Mouse (Mus musculus): ENCODE data around the gene Gm26992. TPM values are rescaled to one million over a fixed set of nuclear protein-coding genes. Genes with fewer than 3 reads are reported as not detected.
"Not testable (repeated sequence)": the region's sequence is repeated elsewhere in the genome, so short reads cannot be mapped to it uniquely, and the experiment has no call there.

The Gm26992 gene
- polyA plus RNA-seq, 1 experiment: 0.34 TPM

DNA sequence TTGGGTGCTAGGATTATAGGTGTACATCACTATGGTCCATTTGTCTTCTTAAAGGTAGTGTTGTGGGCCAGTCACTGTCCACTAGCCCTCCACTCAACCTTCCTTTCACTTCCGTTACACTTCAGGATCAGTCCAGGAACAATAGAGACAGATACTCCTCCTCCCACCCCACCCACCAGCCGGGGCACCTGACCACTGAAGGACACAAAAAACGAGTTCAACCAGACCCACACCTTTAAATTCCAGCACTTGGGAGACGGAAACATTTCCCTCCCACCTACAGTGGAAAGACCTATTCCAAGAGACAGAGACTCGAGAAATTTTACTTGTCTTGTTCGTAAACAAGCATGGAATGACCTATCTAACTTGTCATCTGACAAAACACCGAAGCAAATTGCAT is 10.5 kb downstream of the Gm26992 start:
- H3K27ac ChIP-seq (ENCODE audit: insufficient read depth, low read length): no peak overlapping the region
- 68% methylated on average over 7 of the region's 7 CpGs for WGBS
- TF ChIP-seq CTCF (IDR thresholded peaks at IDR 0.05; ENCODE audit: borderline replicate concordance, insufficient read depth, low read depth, low read length) (no peak), POLR2A (IDR thresholded peaks at IDR 0.05; ENCODE audit: borderline replicate concordance, insufficient read depth, low read length) (no peak)
- no peaks in the 10 kb centered on the region for H3K27me3 ChIP-seq (ENCODE audit: control insufficient read depth, insufficient read depth, low read length)
- no peak for DNase-seq
- H3K4me1 ChIP-seq (ENCODE audit: control insufficient read depth, insufficient read depth, low read length): no peaks in the 10 kb centered on the region
- H3K4me3 ChIP-seq (replicated peaks; ENCODE audit: insufficient read depth, low read depth, low read length): no peak overlapping the region

GRCm38 (mm10) chrX:103438023-103438422 is 16.2 kb downstream of the Gm26992 start:
- Histone ChIP-seq H3K4me1 (ENCODE audit: control insufficient read depth, insufficient read depth, low read length) (no peaks in the 10 kb centered on the region), H3K27ac (ENCODE audit: insufficient read depth, low read length) (no peak overlapping the region), H3K27me3 (ENCODE audit: control insufficient read depth, insufficient read depth, low read length) (no peaks in the 10 kb centered on the region), H3K4me3 (replicated peaks; ENCODE audit: insufficient read depth, low read depth, low read length) (no peak overlapping the region)
- 21% methylated on average over 9 of the region's 9 CpGs for WGBS
- DNase-seq: no peak
- no peak for TF ChIP-seq CTCF (IDR thresholded peaks at IDR 0.05; ENCODE audit: borderline replicate concordance, insufficient read depth, low read depth, low read length)
- TF ChIP-seq POLR2A (IDR thresholded peaks at IDR 0.05; ENCODE audit: borderline replicate concordance, insufficient read depth, low read length): no peak

DNA sequence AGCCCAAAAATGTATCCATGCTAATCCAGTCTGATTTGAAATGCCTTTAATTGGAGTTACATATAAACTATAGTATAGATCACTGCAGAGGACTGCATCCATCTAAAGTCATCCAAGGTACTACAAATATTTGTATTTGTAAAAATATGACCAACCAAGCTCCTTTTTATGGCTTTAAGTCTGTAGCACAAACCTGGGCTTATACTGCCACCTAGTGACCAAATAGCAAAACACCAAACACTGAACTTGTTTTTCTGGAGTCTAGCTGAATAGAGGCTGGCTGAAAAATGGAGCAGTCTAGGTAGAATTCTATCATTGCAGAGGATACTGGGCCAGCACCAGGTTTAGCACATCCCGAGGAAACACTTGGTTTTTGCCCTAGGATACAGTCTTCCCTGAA is 19.0 kb downstream of the Gm26992 start:
- Histone ChIP-seq H3K4me3 (replicated peaks; ENCODE audit: insufficient read depth, low read depth, low read length) (no peak overlapping the region), H3K27ac (ENCODE audit: insufficient read depth, low read length) (no peak overlapping the region), H3K4me1 (ENCODE audit: control insufficient read depth, insufficient read depth, low read length) (no peaks in the 10 kb centered on the region), H3K27me3 (ENCODE audit: control insufficient read depth, insufficient read depth, low read length) (no peaks in the 10 kb centered on the region)
- TF ChIP-seq POLR2A (IDR thresholded peaks at IDR 0.05; ENCODE audit: borderline replicate concordance, insufficient read depth, low read length) (no peak), CTCF (IDR thresholded peaks at IDR 0.05; ENCODE audit: borderline replicate concordance, insufficient read depth, low read depth, low read length) (no peak; the same call in 1 of the 2 replicates)
- peak; percentile 19 to 34 for DNase-seq
- 0% methylated on average over 1 of the region's 1 CpGs for WGBS

DNA sequence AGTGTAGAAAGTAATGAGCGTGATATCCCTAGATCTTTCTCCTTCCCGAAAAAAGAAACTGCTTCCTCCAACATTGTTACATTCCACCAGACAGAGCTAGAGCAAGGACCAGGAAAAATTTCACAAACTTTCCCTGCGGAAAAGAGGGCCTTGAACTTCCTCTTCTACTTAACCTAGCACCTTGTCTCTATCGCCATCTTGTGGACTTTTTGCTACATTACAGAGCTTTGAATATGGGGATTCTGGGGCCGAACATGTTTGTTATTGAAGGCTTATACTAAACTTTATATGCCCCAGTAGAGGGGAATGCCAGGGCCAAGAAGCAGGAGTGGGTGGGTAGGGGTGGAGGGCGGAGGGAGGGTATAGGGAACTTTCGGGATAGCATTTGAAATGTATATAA is 21.9 kb downstream of the Gm26992 start:
- no peak overlapping the region for H3K4me3 ChIP-seq (replicated peaks; ENCODE audit: insufficient read depth, low read depth, low read length)
- no peaks in the 10 kb centered on the region for H3K4me1 ChIP-seq (ENCODE audit: control insufficient read depth, insufficient read depth, low read length)
- H3K27me3 ChIP-seq (ENCODE audit: control insufficient read depth, insufficient read depth, low read length): no peaks in the 10 kb centered on the region
- 41% methylated on average over 7 of the region's 7 CpGs for WGBS
- TF ChIP-seq CTCF (IDR thresholded peaks at IDR 0.05; ENCODE audit: borderline replicate concordance, insufficient read depth, low read depth, low read length): no peak
- TF ChIP-seq POLR2A (IDR thresholded peaks at IDR 0.05; ENCODE audit: borderline replicate concordance, insufficient read depth, low read length): no peak
- no peak overlapping the region for H3K27ac ChIP-seq (ENCODE audit: insufficient read depth, low read length)
- peak in 1 of 2 experiments; percentile 21 for DNase-seq

GRCm38 (mm10) chrX:103447539-103448169 is 25.8 kb downstream of the Gm26992 start:
- no peaks in the 10 kb centered on the region for H3K27me3 ChIP-seq (ENCODE audit: control insufficient read depth, insufficient read depth, low read length)
- no peaks in the 10 kb centered on the region for H3K4me1 ChIP-seq (ENCODE audit: control insufficient read depth, insufficient read depth, low read length)
- DNase-seq: peak; percentile 32 to 71
- TF ChIP-seq CTCF (IDR thresholded peaks at IDR 0.05; ENCODE audit: borderline replicate concordance, insufficient read depth, low read depth, low read length) (no peak), POLR2A (IDR thresholded peaks at IDR 0.05; ENCODE audit: borderline replicate concordance, insufficient read depth, low read length) (no peak)
- H3K4me3 ChIP-seq (replicated peaks; ENCODE audit: insufficient read depth, low read depth, low read length): peak overlapping the region; percentile 62
- 4% methylated on average over 34 of the region's 34 CpGs for WGBS
- H3K27ac ChIP-seq (ENCODE audit: insufficient read depth, low read length): no peak overlapping the region

GRCm38 (mm10) chrX:103448429-103448828 is 26.6 kb downstream of the Gm26992 start:
- H3K4me1 ChIP-seq (ENCODE audit: control insufficient read depth, insufficient read depth, low read length); DNase-seq; H3K27ac ChIP-seq (ENCODE audit: insufficient read depth, low read length); H3K27me3 ChIP-seq (ENCODE audit: control insufficient read depth, insufficient read depth, low read length); H3K4me3 ChIP-seq (replicated peaks; ENCODE audit: insufficient read depth, low read depth, low read length): not testable (repeated sequence)
- WGBS: 71% methylated on average over 10 of the region's 13 CpGs

- not testable (repeated sequence) for DNase-seq; H3K27ac ChIP-seq (ENCODE audit: insufficient read depth, low read length); H3K4me3 ChIP-seq (replicated peaks; ENCODE audit: insufficient read depth, low read depth, low read length); H3K27me3 ChIP-seq (ENCODE audit: control insufficient read depth, insufficient read depth, low read length); H3K4me1 ChIP-seq (ENCODE audit: control insufficient read depth, insufficient read depth, low read length)
- WGBS: 90% methylated on average over 19 of the region's 27 CpGs
These were observed 27.3 kb downstream of the Gm26992 start for GRCm38 (mm10) chrX:103448943-103449722.

GRCm38 (mm10) chrX:103452815-103453214 is 31.0 kb downstream of the Gm26992 start:
- TF ChIP-seq POLR2A (IDR thresholded peaks at IDR 0.05; ENCODE audit: borderline replicate concordance, insufficient read depth, low read length) (no peak), CTCF (IDR thresholded peaks at IDR 0.05; ENCODE audit: borderline replicate concordance, insufficient read depth, low read depth, low read length) (no peak)
- no peak overlapping the region for H3K27ac ChIP-seq (ENCODE audit: insufficient read depth, low read length)
- WGBS: 79% methylated on average over 6 of the region's 6 CpGs
- no peak for DNase-seq
- no peaks in the 10 kb centered on the region for H3K27me3 ChIP-seq (ENCODE audit: control insufficient read depth, insufficient read depth, low read length)
- H3K4me1 ChIP-seq (ENCODE audit: control insufficient read depth, insufficient read depth, low read length): no peaks in the 10 kb centered on the region
- no peak overlapping the region for H3K4me3 ChIP-seq (replicated peaks; ENCODE audit: insufficient read depth, low read depth, low read length)

All from cerebellum, adult 2 months (tissue).